Mouse (Mus musculus): ENCODE measurements around the gene Krt2. TPM values are rescaled to one million over a fixed set of nuclear protein-coding genes. Genes with fewer than 3 reads are reported as not detected.

Gene Krt2
- polyA plus RNA-seq, 2 experiments = 0.34 to 0.45 TPM

DNA sequence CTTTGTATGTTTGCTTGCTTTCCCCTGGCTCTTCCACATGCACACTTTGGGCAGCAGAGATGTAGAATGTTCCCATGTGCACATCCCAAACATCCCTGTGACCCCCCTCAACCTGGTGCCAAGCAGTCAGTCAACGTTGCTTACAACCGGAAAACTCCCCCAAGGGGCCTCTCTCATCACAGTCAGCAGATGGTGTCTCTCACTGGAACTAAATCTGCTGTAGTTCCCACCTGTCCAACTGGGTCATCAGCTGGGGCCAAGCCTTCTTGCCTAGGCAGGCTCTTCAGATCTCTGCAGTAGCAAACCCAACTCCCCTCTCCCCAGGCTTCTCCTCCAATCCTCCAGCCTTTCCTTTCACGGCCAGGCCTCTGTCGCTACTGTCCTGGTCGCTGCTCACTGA lies 38.7 kb upstream of the Krt2 start:
- Histone ChIP-seq H3K4me2 (replicated peaks; ENCODE audit: low read depth, low read length, severe bottlenecking) (no peak overlapping the region), H3K27ac (replicated peaks; ENCODE audit: low read depth, low read length) (no peak overlapping the region), H3K9me3 (ENCODE audit: control insufficient read depth, low read length) (no peaks in the 10 kb centered on the region), H3K36me3 (ENCODE audit: control insufficient read depth, insufficient read depth, low read length) (no peaks in the 10 kb centered on the region), H3K9ac (ENCODE audit: low read depth, low read length, severe bottlenecking) (no peak overlapping the region), H3K4me1 (ENCODE audit: control insufficient read depth, insufficient read depth, low read length) (no peaks in the 10 kb centered on the region), H3K27me3 (ENCODE audit: control insufficient read depth, insufficient read depth, low read length) (peaks cover 42% of the 10 kb centered on the region), H3K4me3 (replicated peaks; ENCODE audit: low read length) (no peak overlapping the region)
- ATAC-seq (ENCODE audit: low FRiP score, low read depth) (no peak), DNase-seq (ENCODE audit: low spot score) (no peak)
- no peak for TF ChIP-seq POLR2A (IDR thresholded peaks at IDR 0.05; ENCODE audit: borderline replicate concordance, extremely low read depth, insufficient read depth, insufficient read length)
- 55% methylated on average over 5 of the region's 5 CpGs for WGBS

DNA sequence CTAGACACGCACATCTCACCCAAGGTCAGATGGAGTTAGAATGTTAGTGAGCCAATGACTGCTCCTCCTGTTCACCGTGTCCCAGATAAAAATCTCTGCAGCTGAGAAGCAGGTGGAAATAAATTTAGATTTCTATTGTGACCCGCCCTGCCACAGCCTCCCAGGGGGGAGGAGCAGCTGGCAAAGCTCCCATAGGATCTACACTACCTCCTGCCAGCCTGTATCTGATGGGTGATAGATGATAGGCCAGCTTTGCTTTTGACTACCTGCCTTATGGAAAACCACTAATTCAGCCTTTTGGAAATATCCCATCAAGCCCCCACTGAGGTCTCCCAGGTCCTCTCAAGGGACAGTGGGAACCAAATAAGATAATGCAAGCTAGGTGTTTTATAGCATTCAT lies 37.8 kb upstream of the Krt2 start:
- no peak overlapping the region for H3K27ac ChIP-seq (replicated peaks; ENCODE audit: low read depth, low read length)
- no peaks in the 10 kb centered on the region for H3K4me1 ChIP-seq (ENCODE audit: control insufficient read depth, insufficient read depth, low read length)
- H3K4me2 ChIP-seq (replicated peaks; ENCODE audit: low read depth, low read length, severe bottlenecking) = no peak overlapping the region
- H3K9me3 ChIP-seq (ENCODE audit: control insufficient read depth, low read length) = no peaks in the 10 kb centered on the region
- H3K9ac ChIP-seq (ENCODE audit: low read depth, low read length, severe bottlenecking) = no peak overlapping the region
- DNase-seq (ENCODE audit: low spot score) (no peak), ATAC-seq (ENCODE audit: low FRiP score, low read depth) (no peak)
- 67% methylated on average over 3 of the region's 3 CpGs for WGBS
- no peak overlapping the region for H3K4me3 ChIP-seq (replicated peaks; ENCODE audit: low read length)
- peaks cover 42% of the 10 kb centered on the region for H3K27me3 ChIP-seq (ENCODE audit: control insufficient read depth, insufficient read depth, low read length)
- no peaks in the 10 kb centered on the region for H3K36me3 ChIP-seq (ENCODE audit: control insufficient read depth, insufficient read depth, low read length)
- no peak for TF ChIP-seq POLR2A (IDR thresholded peaks at IDR 0.05; ENCODE audit: borderline replicate concordance, extremely low read depth, insufficient read depth, insufficient read length)

DNA sequence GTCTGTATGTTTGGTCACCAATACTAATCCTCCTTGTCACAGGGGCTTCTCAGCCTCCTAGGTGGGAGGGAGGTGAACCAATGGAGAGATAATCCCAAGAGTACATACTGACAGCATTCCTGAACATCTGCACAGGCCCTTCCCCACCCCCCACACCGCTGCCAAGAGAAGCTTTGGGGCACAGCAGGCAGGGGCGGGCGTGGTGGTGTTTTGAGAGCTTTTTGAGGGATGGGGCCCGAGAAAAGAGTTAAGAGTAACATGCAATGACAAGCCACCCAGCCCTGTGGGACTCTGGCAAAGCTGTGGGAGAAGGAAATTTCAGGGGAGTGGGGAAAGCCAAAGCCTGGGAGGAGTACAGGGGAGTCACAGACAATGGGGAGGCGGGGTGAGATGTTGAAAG lies 36.3 kb upstream of the Krt2 start:
- H3K4me2 ChIP-seq (replicated peaks; ENCODE audit: low read depth, low read length, severe bottlenecking) = no peak overlapping the region
- H3K9ac ChIP-seq (ENCODE audit: low read depth, low read length, severe bottlenecking) = no peak overlapping the region
- 19% methylated on average over 5 of the region's 5 CpGs for WGBS
- H3K4me1 ChIP-seq (ENCODE audit: control insufficient read depth, insufficient read depth, low read length) = no peaks in the 10 kb centered on the region
- DNase-seq (ENCODE audit: low spot score) (no peak), ATAC-seq (ENCODE audit: low FRiP score, low read depth) (no peak)
- H3K9me3 ChIP-seq (ENCODE audit: control insufficient read depth, low read length) = no peaks in the 10 kb centered on the region
- H3K27me3 ChIP-seq (ENCODE audit: control insufficient read depth, insufficient read depth, low read length) = peaks cover 29% of the 10 kb centered on the region
- no peak overlapping the region for H3K27ac ChIP-seq (replicated peaks; ENCODE audit: low read depth, low read length)
- no peaks in the 10 kb centered on the region for H3K36me3 ChIP-seq (ENCODE audit: control insufficient read depth, insufficient read depth, low read length)
- TF ChIP-seq POLR2A (IDR thresholded peaks at IDR 0.05; ENCODE audit: borderline replicate concordance, extremely low read depth, insufficient read depth, insufficient read length) = no peak
- H3K4me3 ChIP-seq (replicated peaks; ENCODE audit: low read length) = no peak overlapping the region

- H3K9ac ChIP-seq (ENCODE audit: low read depth, low read length, severe bottlenecking) = no peak overlapping the region
- ATAC-seq (ENCODE audit: low FRiP score, low read depth) (no peak), DNase-seq (ENCODE audit: low spot score) (no peak)
- H3K4me3 ChIP-seq (replicated peaks; ENCODE audit: low read length) = no peak overlapping the region
- H3K9me3 ChIP-seq (ENCODE audit: control insufficient read depth, low read length) = no peaks in the 10 kb centered on the region
- no peaks in the 10 kb centered on the region for H3K4me1 ChIP-seq (ENCODE audit: control insufficient read depth, insufficient read depth, low read length)
- no peak overlapping the region for H3K4me2 ChIP-seq (replicated peaks; ENCODE audit: low read depth, low read length, severe bottlenecking)
- peaks cover 14% of the 10 kb centered on the region for H3K27me3 ChIP-seq (ENCODE audit: control insufficient read depth, insufficient read depth, low read length)
- 30% methylated on average over 5 of the region's 5 CpGs for WGBS
- no peak for TF ChIP-seq POLR2A (IDR thresholded peaks at IDR 0.05; ENCODE audit: borderline replicate concordance, extremely low read depth, insufficient read depth, insufficient read length)
- no peaks in the 10 kb centered on the region for H3K36me3 ChIP-seq (ENCODE audit: control insufficient read depth, insufficient read depth, low read length)
- no peak overlapping the region for H3K27ac ChIP-seq (replicated peaks; ENCODE audit: low read depth, low read length)
Observed at GRCm38 (mm10) chr15:101852571-101852970, 34.6 kb upstream of the Krt2 start.

DNA sequence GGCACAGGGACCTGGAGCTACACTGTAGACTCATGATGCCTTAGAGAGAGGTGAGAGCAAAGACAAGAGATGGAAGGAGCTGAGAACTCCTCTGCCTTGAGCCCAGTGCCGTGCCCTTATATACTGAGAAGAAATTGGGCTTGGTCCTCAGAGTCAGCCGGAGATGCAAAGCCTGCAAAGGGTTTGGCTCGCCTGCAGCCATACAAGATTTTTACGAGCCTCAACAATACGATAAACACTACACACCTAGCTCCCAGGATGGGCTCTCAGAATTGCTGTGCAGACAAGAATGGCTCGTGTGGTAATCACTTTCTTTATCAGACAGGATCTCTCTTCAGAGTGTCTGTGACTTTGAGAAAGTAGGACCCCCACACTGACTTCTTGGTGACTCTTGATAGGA lies 32.7 kb upstream of the Krt2 start, which contains the start of gene Krt1:
Gene Krt1 (minus strand): TSS at position 101 of the 400 bp plus-strand sequence.
- ATAC-seq (ENCODE audit: low FRiP score, low read depth) = no peak
- H3K27ac ChIP-seq (replicated peaks; ENCODE audit: low read depth, low read length) = no peak within 1 kb of the TSS
- H3K27me3 ChIP-seq (ENCODE audit: control insufficient read depth, insufficient read depth, low read length) = peaks cover 10% of the 10 kb centered on the region
- WGBS = 44% methylated on average over 6 of the region's 6 CpGs
- no peak for DNase-seq (ENCODE audit: low spot score)
- no peak within 1 kb of the TSS for H3K4me2 ChIP-seq (replicated peaks; ENCODE audit: low read depth, low read length, severe bottlenecking)
- H3K9ac ChIP-seq (ENCODE audit: low read depth, low read length, severe bottlenecking) = no peak within 1 kb of the TSS
- TF ChIP-seq POLR2A (IDR thresholded peaks at IDR 0.05; ENCODE audit: borderline replicate concordance, extremely low read depth, insufficient read depth, insufficient read length) = no peak
- H3K9me3 ChIP-seq (ENCODE audit: control insufficient read depth, low read length) = no peaks in the 10 kb centered on the region
- no peaks in the 10 kb centered on the region for H3K4me1 ChIP-seq (ENCODE audit: control insufficient read depth, insufficient read depth, low read length)
- H3K4me3 ChIP-seq (replicated peaks; ENCODE audit: low read length) = no peak within 1 kb of the TSS
- no peaks in the 10 kb centered on the region for H3K36me3 ChIP-seq (ENCODE audit: control insufficient read depth, insufficient read depth, low read length)

DNA sequence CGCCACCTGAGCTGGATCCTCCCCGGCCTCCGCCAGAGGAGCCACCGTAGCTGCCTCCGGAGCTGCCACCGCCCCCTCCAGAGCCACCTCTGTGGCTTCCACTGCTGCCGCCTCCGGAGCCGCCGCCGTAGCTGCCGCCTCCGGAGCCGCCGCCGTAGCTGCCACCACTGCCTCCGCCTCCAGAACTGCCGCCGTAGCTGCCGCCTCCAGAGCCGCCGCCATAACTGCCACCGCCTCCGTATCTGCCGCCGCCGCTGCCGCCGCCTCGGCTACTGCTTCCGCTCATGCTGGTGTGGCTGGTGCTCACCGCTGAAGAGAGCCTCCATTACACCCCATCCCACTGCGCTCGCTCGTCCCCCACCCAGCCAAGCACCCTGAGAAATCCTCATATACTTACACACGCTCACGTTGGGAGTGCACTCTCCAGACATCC lies 28.0 kb upstream of the Krt2 start:
- H3K4me3 ChIP-seq (replicated peaks; ENCODE audit: low read length) = peak overlapping the region; percentile 49
- no peak for DNase-seq (ENCODE audit: low spot score)
- no peaks in the 10 kb centered on the region for H3K9me3 ChIP-seq (ENCODE audit: control insufficient read depth, low read length)
- 0 out of 2 replicates have a peak, but pooled peaks cover 3% of the 10 kb centered on the region for H3K4me1 ChIP-seq (ENCODE audit: control insufficient read depth, insufficient read depth, low read length)
- ATAC-seq (ENCODE audit: low FRiP score, low read depth) = no peak
- peak overlapping the region; percentile 91 for H3K4me2 ChIP-seq (replicated peaks; ENCODE audit: low read depth, low read length, severe bottlenecking)
- under 1% methylated on average over 32 of the region's 37 CpGs for WGBS
- H3K27me3 ChIP-seq (ENCODE audit: control insufficient read depth, insufficient read depth, low read length) = 0 out of 2 replicates have a peak, but pooled peaks cover 14% of the 10 kb centered on the region
- H3K36me3 ChIP-seq (ENCODE audit: control insufficient read depth, insufficient read depth, low read length) = no peaks in the 10 kb centered on the region
- H3K27ac ChIP-seq (replicated peaks; ENCODE audit: low read depth, low read length) = no peak overlapping the region
- peak overlapping the region; percentile 67 for H3K9ac ChIP-seq (ENCODE audit: low read depth, low read length, severe bottlenecking)
- no peak for TF ChIP-seq POLR2A (IDR thresholded peaks at IDR 0.05; ENCODE audit: borderline replicate concordance, extremely low read depth, insufficient read depth, insufficient read length)
